Mouse (Mus musculus) embryonic facial prominence, embryonic 15.5 days (tissue): ENCODE results near the gene Kcnf1. TPM values are rescaled to one million over a fixed set of nuclear protein-coding genes. Genes with fewer than 3 reads are reported as not detected.

ENCODE experiments used
- ATAC-seq: fragments of 200-750 bp; cut with Nextera tagmentation; 2 replicates; pipeline ENCODE4 v1.8.0; 2017; ENCODE audit warnings: low read depth, moderate TSS enrichment; ENCODE audit not compliant: insufficient number of reproducible peaks, low FRiP score, low TSS enrichment
- H3K27ac ChIP-seq: fragments of 300-500 bp; sonication (generic); replicated peaks from 2 replicates; pipeline ENCODE4 v1.5.1; 2015; ENCODE audit warnings: mild to moderate bottlenecking, inconsistent platforms
- H3K27me3 ChIP-seq: fragments of 300-500 bp; sonication (generic); 2 replicates; pipeline ENCODE4 v1.6.1; 2015; ENCODE audit warnings: inconsistent platforms
- H3K36me3 ChIP-seq: fragments of 300-500 bp; sonication (generic); 2 replicates; pipeline ENCODE4 v1.6.1; 2015; ENCODE audit warnings: mild to moderate bottlenecking, inconsistent platforms
- H3K4me1 ChIP-seq: fragments of 300-500 bp; sonication (generic); 2 replicates; pipeline ENCODE4 v1.6.1; 2015; ENCODE audit warnings: inconsistent platforms
- H3K4me2 ChIP-seq: fragments of 300-500 bp; sonication (generic); replicated peaks from 2 replicates; pipeline ENCODE4 v1.6.1; 2015; ENCODE audit warnings: mild to moderate bottlenecking, inconsistent platforms
- H3K4me3 ChIP-seq: fragments of 300-500 bp; sonication (generic); replicated peaks from 2 replicates; pipeline ENCODE4 v1.5.1; 2015; ENCODE audit warnings: mild to moderate bottlenecking, inconsistent platforms
- H3K9ac ChIP-seq: fragments of 300-500 bp; sonication (generic); 2 replicates; pipeline ENCODE4 v1.6.1; 2015; ENCODE audit warnings: inconsistent platforms
- H3K9me3 ChIP-seq: fragments of 300-500 bp; sonication (generic); replicated peaks from 2 replicates; pipeline ENCODE4 v1.6.1; 2016; ENCODE audit warnings: inconsistent platforms
- WGBS: fragments of 180-500 bp; shearing (Covaris S2); methylation state at CpG from one replicate; pipeline ENCODE4 v1.1.7; 2015; 5-methylcytosine and 5-hydroxymethylcytosine counted together
- polyA plus RNA-seq: library from polyadenylated mRNA; unstranded; fragments of >200 nt; fragmentation: Nextera tagmentation; extraction: Ambion mirVana; gene quantifications from 2 replicates; pipeline ENCODE4 v1.2.1, GENCODE M21; 2015

Gene Kcnf1
- polyA plus RNA-seq, 1 experiment from 2014 or later, result 0.94 TPM

DNA sequence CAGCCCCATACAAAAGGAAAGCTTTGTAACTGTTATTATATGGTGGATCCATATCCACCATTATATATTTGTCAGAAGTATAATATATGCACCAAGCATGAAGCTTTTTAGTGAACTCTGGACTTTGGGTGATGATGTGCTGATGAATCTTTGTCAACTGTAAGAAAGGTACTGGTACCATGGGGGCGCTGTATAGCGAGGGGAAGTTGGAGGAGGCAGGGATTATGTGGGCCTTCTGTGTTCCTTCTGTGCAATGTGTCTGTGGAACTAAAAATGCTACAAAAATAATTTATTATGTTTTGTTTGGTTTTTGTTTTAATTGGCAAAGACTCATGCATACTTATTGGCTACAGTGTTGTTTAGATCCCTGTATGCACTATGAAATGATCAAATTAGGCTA lies 16.2 kb upstream of the Kcnf1 start:
- Histone ChIP-seq H3K4me1 (no peaks in the 10 kb centered on the region), H3K27ac (no peak overlapping the region), H3K27me3 (no peaks in the 10 kb centered on the region), H3K9ac (no peak overlapping the region), H3K36me3 (no peaks in the 10 kb centered on the region), H3K9me3 (no peaks in the 10 kb centered on the region), H3K4me3 (no peak overlapping the region), H3K4me2 (no peak overlapping the region)
- 95% methylated on average over 2 of the region's 2 CpGs for WGBS
- ATAC-seq, result no peak

DNA sequence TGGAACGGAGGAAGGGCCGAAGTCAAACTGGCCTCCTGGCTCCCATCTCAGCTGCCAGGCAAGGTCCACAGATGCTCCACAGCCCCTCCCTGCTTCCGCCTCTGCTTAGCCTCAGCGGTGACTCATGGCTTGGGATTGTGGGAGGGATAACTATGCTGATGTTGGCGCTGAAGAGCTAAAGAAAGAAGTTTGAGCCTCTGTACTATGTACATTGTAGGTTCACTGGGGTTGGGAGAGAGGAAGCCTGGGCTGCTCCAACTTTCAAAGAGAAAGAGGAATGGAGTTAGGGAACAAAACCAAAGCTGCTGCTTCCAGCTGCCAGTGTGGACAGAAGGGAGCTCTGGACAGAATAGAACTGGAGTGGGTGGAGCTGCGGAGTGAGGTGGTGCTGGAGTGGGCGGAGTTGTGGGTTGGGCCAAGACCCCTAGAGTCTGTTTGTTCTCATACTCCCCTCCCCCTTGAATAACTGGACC lies 7.7 kb upstream of the Kcnf1 start:
- Histone ChIP-seq H3K4me2 (peak overlapping the region; percentile 17; the same call in 1 of the 2 replicates), H3K27me3 (no peaks in the 10 kb centered on the region), H3K4me3 (no peak overlapping the region), H3K27ac (peak overlapping the region; percentile 17; the same call in 1 of the 2 replicates), H3K4me1 (peaks cover 9% of the 10 kb centered on the region), H3K36me3 (no peaks in the 10 kb centered on the region), H3K9me3 (no peaks in the 10 kb centered on the region), H3K9ac (no peak overlapping the region)
- peak; percentile 83 for ATAC-seq
- WGBS, result 23% methylated on average over 7 of the region's 7 CpGs

DNA sequence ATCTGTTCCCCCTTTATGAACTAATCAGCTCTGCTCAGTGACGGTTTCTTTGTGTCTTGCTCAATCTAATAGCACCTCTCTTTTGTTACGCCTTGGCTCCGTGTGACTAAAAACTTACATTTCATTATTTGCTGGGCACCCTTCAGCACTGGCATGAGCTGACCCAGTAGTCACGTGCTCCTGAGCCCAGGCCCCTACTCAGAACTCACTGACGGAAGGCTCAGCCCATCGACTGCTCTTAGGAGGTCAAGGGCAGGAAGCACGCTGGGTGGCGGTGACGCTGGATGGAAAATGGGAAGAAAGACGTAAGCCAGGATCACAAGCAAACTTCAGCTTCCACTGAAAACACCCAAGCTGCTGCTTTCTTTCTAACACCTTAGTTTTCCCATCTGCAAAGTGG lies 7.1 kb upstream of the Kcnf1 start:
- H3K4me3 ChIP-seq, result no peak overlapping the region
- peaks cover 9% of the 10 kb centered on the region for H3K4me1 ChIP-seq
- 41% methylated on average over 10 of the region's 10 CpGs for WGBS
- H3K9ac ChIP-seq, result no peak overlapping the region
- no peaks in the 10 kb centered on the region for H3K9me3 ChIP-seq
- no peaks in the 10 kb centered on the region for H3K27me3 ChIP-seq
- no peaks in the 10 kb centered on the region for H3K36me3 ChIP-seq
- 0 out of 2 replicates have a peak overlapping the region, but pooled peaks have one; percentile 17 for H3K4me2 ChIP-seq
- no peak overlapping the region; the same call in 1 of the 2 replicates for H3K27ac ChIP-seq
- ATAC-seq, result no peak

DNA sequence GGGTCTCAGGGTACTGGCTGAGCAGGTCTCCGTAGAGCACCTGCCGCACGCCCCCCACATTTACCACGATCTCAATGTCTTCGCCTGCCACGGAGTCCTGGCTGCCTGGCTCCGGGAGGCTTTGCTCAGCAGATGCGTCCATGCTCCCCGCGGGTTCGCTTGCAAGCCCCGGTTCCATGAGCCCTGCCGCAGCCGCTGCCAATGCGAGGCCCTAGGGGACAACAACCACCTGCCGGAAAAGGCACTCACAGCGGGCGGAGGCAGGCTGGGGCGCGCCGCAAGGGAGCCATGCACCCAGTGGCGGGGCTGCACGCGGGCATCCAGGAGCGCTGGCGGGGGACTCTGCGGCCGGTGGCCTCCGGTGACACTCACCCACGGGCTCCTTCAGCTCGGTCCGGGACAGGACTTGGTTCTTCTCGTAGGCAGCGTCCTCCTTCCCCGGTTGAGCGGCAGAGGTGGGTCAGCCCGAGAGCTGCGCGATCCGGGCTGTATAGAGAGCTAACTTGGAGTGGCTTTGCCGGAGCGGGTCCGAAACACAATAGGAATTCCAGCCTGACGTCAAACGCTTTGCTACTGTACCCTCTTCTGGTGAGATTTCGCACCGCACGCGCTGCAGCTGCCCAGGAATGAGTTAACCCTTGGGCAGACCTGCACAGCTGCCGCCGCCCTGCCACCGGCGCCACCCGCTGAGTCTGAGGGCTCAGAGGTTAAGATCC lies 489 bp downstream of the Kcnf1 start:
- H3K9me3 ChIP-seq, result no peaks in the 10 kb centered on the region
- H3K4me2 ChIP-seq, result peak overlapping the region; percentile 98
- H3K27ac ChIP-seq, result no peak overlapping the region
- H3K36me3 ChIP-seq, result no peaks in the 10 kb centered on the region
- 2% methylated on average over 54 of the region's 54 CpGs for WGBS
- peaks cover 30% of the 10 kb centered on the region for H3K27me3 ChIP-seq
- ATAC-seq, result peak; percentile 49; the same call in 1 of the 2 replicates
- peaks cover 18% of the 10 kb centered on the region for H3K4me1 ChIP-seq
- peak overlapping the region; percentile 31; the same call in 1 of the 2 replicates for H3K9ac ChIP-seq
- peak overlapping the region; percentile 48 for H3K4me3 ChIP-seq

DNA sequence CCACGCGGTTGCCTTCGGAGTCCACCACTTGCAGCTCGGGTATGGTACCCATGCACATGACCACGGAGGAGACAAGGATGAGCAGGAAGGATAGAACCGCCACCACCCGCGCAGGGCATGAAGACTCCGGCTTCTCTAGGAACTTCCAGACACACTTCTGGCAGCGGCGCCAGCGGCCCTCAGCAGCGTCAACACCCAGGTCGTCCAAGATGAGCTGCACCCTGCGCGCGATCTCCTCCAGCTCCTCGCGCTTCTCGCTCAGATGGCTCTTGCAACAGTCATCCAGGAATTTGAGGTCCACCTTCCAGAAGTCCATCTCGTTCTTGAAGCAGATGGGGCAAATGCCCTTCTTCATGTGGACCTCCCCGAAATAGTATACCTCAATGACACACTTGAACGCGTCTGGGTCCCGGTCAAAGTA lies 1.1 kb downstream of the Kcnf1 start:
- Histone ChIP-seq H3K27me3 (peaks cover 30% of the 10 kb centered on the region), H3K9ac (no peak overlapping the region), H3K4me2 (peak overlapping the region; percentile 98), H3K4me1 (peaks cover 18% of the 10 kb centered on the region), H3K4me3 (peak overlapping the region; percentile 48), H3K27ac (no peak overlapping the region), H3K9me3 (no peaks in the 10 kb centered on the region), H3K36me3 (no peaks in the 10 kb centered on the region)
- WGBS, result 16% methylated on average over 25 of the region's 25 CpGs
- ATAC-seq, result no peak

DNA sequence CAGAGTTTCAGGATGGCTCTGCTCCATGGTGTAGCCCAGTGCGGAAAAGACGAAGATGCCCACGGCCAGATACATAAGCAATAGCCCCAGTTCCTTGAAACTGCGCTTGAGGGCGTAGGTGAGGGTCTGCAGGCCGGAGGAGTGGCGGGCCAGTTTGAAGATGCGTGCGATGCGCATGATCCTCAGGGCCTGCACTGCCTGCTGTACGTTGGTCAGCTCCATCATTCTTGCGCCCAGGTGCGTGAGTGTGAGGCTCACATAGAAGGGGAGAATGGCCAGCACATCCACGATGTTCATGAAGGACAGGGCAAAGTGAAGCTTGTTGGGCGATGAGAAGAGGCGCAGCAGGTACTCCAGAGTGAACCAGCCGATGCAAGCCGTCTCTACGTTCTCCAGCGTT lies 1.6 kb downstream of the Kcnf1 start:
- H3K36me3 ChIP-seq, result no peaks in the 10 kb centered on the region
- peaks cover 30% of the 10 kb centered on the region for H3K27me3 ChIP-seq
- no peak overlapping the region for H3K9ac ChIP-seq
- no peak overlapping the region for H3K27ac ChIP-seq
- 79% methylated on average over 20 of the region's 20 CpGs for WGBS
- ATAC-seq, result no peak
- H3K9me3 ChIP-seq, result no peaks in the 10 kb centered on the region
- H3K4me2 ChIP-seq, result peak overlapping the region; percentile 98
- peaks cover 18% of the 10 kb centered on the region for H3K4me1 ChIP-seq
- H3K4me3 ChIP-seq, result peak overlapping the region; percentile 48

DNA sequence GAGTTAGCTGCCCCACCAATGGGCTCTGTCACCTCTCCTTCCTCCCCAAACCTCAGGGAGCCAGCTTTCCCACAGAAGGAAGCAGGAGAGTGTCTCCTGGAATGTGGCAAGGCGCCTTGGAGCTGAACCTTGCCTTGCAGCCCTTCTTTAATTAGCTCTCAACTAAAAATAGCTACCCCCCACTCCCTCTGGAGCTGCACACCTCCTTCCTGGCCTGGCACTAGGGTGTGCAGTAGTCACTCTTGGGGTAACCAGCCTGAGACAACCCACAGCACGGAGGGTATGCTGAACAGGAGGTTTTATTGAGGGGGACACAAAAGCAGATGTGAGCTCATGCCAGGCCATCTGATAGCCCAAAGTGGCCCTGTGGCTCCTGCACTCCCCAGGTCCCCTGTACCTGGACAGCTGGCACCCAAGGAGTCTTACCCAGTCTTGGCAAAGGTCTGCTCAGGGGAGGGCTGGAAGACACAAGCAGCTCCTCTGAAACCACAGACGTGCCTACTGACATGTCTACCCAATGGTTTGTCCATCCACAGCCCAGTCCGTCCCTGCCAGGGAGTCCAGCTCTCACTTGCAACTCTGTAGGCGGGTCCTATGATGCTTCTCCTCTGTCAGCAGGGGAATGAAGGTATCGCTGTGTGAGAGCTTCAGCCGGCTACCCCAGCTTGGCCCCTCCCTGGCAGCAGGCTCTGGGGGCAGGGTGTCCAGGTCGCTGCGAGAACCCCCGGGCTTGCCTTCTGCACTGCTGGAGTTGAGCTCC lies 2.4 kb downstream of the Kcnf1 start:
- H3K36me3 ChIP-seq, result no peaks in the 10 kb centered on the region
- no peak overlapping the region for H3K4me3 ChIP-seq
- WGBS, result 80% methylated on average over 10 of the region's 10 CpGs
- H3K4me2 ChIP-seq, result no peak overlapping the region
- H3K4me1 ChIP-seq, result peaks cover 18% of the 10 kb centered on the region
- no peak for ATAC-seq
- H3K9ac ChIP-seq, result no peak overlapping the region
- H3K27me3 ChIP-seq, result peaks cover 30% of the 10 kb centered on the region
- H3K27ac ChIP-seq, result no peak overlapping the region
- H3K9me3 ChIP-seq, result no peaks in the 10 kb centered on the region

DNA sequence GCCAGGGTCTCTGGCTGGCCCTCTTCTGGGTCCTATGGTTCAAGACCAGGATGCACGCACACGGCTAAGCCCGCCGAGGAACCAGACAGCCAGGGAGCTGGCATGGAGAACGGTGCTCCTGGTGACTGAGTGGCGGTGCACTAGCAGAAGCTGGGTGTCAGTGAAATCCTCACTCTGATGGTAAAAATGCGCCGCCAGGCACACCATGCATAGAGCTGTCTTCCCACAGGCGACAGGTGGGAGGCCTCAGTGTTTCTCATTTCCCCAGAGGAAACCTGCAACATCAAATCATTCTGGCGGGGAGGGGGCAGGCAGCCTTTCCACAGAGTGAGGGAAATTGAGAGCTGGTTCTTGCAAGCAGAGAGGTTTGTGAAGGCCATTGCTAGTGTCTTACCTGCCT lies 6.3 kb downstream of the Kcnf1 start:
- Histone ChIP-seq H3K9ac (no peak overlapping the region), H3K4me3 (no peak overlapping the region), H3K27ac (no peak overlapping the region), H3K9me3 (no peaks in the 10 kb centered on the region), H3K4me1 (peaks cover 4% of the 10 kb centered on the region), H3K36me3 (no peaks in the 10 kb centered on the region), H3K4me2 (no peak overlapping the region), H3K27me3 (peaks cover 14% of the 10 kb centered on the region)
- ATAC-seq, result no peak
- 73% methylated on average over 10 of the region's 10 CpGs for WGBS

DNA sequence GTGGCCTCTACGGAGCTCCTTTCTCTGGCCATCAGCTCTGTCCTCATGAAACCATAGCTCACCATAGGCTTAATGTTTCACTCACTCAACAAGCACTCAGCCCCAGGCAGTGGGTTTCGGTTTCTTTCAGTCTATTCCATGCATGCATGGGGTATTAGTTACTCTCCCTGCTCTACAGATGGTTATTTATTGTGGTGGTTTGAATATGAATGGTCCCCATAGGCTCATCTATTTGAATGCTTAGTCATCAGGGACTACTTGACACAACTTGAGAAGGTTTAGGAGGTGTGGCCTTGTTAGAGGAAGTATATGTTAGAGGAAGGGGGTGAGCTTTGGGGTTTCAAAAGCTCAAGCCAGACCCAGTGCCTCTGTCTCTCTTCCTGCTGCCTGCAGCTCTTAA lies 10.6 kb downstream of the Kcnf1 start:
- H3K4me3 ChIP-seq, result no peak overlapping the region
- no peaks in the 10 kb centered on the region for H3K4me1 ChIP-seq
- H3K4me2 ChIP-seq, result no peak overlapping the region
- H3K27me3 ChIP-seq, result no peaks in the 10 kb centered on the region
- ATAC-seq, result no peak
- H3K9ac ChIP-seq, result no peak overlapping the region
- no peaks in the 10 kb centered on the region for H3K36me3 ChIP-seq
- WGBS, result 93% methylated on average over 2 of the region's 2 CpGs
- no peak overlapping the region for H3K27ac ChIP-seq
- H3K9me3 ChIP-seq, result no peaks in the 10 kb centered on the region

DNA sequence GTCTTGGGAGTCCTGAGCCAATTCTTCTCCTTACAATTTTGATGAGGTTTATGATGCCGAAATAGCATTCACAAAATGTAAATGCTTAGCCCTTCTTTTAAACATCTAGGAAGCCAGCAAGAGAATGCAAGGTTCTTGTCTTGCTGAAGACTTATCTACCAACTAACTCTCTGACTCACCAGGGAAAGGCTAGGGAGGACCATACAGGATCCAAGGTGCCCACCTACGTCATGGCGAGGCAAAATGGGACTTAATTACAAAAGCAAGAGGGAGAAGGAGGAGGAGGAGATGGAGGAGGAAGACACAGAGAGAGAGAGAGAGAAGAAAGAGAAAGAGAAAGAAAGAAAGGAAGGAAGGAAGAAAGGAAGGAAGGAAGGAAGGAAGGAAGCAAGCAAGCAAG lies 12.7 kb downstream of the Kcnf1 start:
- H3K4me2 ChIP-seq, result no peak overlapping the region
- H3K36me3 ChIP-seq, result no peaks in the 10 kb centered on the region
- H3K27ac ChIP-seq, result no peak overlapping the region
- WGBS, result 93% methylated on average over 3 of the region's 3 CpGs
- no peak overlapping the region for H3K9ac ChIP-seq
- no peaks in the 10 kb centered on the region for H3K9me3 ChIP-seq
- no peak overlapping the region for H3K4me3 ChIP-seq
- H3K4me1 ChIP-seq, result no peaks in the 10 kb centered on the region
- no peak for ATAC-seq
- no peaks in the 10 kb centered on the region for H3K27me3 ChIP-seq

DNA sequence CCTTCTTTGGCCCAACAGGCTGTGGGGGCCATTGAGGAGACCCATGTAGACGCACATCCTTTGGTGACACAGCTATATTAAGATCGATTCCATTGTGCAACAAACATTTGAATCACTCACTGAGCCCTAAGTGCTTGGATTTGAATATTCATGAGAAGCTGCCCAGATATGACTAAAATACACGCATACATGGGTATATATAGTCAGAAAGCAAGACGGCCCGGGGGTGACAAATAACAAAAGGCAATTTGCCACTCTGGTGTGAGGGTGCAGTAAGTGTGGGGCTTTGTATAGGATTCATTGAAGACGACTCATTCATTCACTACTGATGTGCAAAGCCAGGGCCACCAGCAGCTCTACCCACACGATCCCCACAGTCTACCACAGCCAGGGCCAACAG lies 17.1 kb downstream of the Kcnf1 start:
- Histone ChIP-seq H3K4me1 (no peaks in the 10 kb centered on the region), H3K4me2 (no peak overlapping the region), H3K9me3 (no peaks in the 10 kb centered on the region), H3K27ac (no peak overlapping the region), H3K27me3 (no peaks in the 10 kb centered on the region), H3K4me3 (no peak overlapping the region), H3K36me3 (no peaks in the 10 kb centered on the region), H3K9ac (no peak overlapping the region)
- ATAC-seq, result no peak
- WGBS, result 90% methylated on average over 7 of the region's 7 CpGs
